Mouse (Mus musculus) stomach, embryonic 16.5 days (tissue): Measurements from ENCODE around the gene Xrcc1. TPM values are rescaled to one million over a fixed set of nuclear protein-coding genes. Genes with fewer than 3 reads are reported as not detected.
"Not testable (repeated sequence)": the region's sequence is repeated elsewhere in the genome, so short reads cannot be mapped to it uniquely, and the experiment has no call there.

Experiments used
- ATAC-seq: fragments of 200-750 bp; cut with Nextera tagmentation; 2 replicates; pipeline ENCODE4 v1.8.0; 2017; ENCODE audit warnings: moderate number of reproducible peaks, moderate TSS enrichment; ENCODE audit not compliant: insufficient read depth, low FRiP score
- H3K27ac ChIP-seq: fragments of 300-500 bp; sonication (generic); 2 replicates; pipeline ENCODE4 v1.5.1; 2014; ENCODE audit warnings: low read length
- H3K27me3 ChIP-seq: fragments of 300-500 bp; sonication (generic); 2 replicates; pipeline ENCODE4 v1.6.1; 2014; ENCODE audit warnings: low read length, control low read depth, mixed read lengths; ENCODE audit not compliant: control insufficient read depth, insufficient read depth
- H3K36me3 ChIP-seq: fragments of 300-500 bp; sonication (generic); 2 replicates; pipeline ENCODE4 v1.6.1; 2014; ENCODE audit warnings: low read length; ENCODE audit not compliant: control insufficient read depth, insufficient read depth
- H3K4me1 ChIP-seq: fragments of 300-500 bp; sonication (generic); 2 replicates; pipeline ENCODE4 v1.6.1; 2014; ENCODE audit warnings: low read length, control low read depth, mixed read lengths; ENCODE audit not compliant: control insufficient read depth, insufficient read depth
- H3K4me2 ChIP-seq: fragments of 300-500 bp; sonication (generic); 2 replicates; pipeline ENCODE4 v1.6.1; 2014; ENCODE audit warnings: low read depth, low read length, mixed read lengths
- H3K4me3 ChIP-seq: fragments of 300-500 bp; sonication (generic); replicated peaks from 2 replicates; pipeline ENCODE4 v1.5.1; 2014; ENCODE audit warnings: mild to moderate bottlenecking, low read length
- H3K9ac ChIP-seq: fragments of 300-500 bp; sonication (generic); 2 replicates; pipeline ENCODE4 v1.6.1; 2014; ENCODE audit warnings: low read length
- H3K9me3 ChIP-seq: fragments of 300-500 bp; sonication (generic); replicated peaks from 2 replicates; pipeline ENCODE4 v1.6.1; 2016; ENCODE audit warnings: low read length, control low read depth; ENCODE audit not compliant: control insufficient read depth
- WGBS: fragments of 180-500 bp; shearing (Covaris S2); extraction: QIAGEN DNeasy Blood & Tissue Kit; methylation state at CpG from one replicate; pipeline ENCODE4 v1.1.7; 2014; 5-methylcytosine and 5-hydroxymethylcytosine counted together
- polyA plus RNA-seq: library from polyadenylated mRNA; unstranded; fragments of >200 nt; fragmentation: Nextera tagmentation; extraction: Ambion mirVana; gene quantifications from 2 replicates; pipeline ENCODE4 v1.2.1, GENCODE M21; 2015

Xrcc1 gene
- polyA plus RNA-seq, 1 experiment from 2014 or later: 91.4 TPM

DNA sequence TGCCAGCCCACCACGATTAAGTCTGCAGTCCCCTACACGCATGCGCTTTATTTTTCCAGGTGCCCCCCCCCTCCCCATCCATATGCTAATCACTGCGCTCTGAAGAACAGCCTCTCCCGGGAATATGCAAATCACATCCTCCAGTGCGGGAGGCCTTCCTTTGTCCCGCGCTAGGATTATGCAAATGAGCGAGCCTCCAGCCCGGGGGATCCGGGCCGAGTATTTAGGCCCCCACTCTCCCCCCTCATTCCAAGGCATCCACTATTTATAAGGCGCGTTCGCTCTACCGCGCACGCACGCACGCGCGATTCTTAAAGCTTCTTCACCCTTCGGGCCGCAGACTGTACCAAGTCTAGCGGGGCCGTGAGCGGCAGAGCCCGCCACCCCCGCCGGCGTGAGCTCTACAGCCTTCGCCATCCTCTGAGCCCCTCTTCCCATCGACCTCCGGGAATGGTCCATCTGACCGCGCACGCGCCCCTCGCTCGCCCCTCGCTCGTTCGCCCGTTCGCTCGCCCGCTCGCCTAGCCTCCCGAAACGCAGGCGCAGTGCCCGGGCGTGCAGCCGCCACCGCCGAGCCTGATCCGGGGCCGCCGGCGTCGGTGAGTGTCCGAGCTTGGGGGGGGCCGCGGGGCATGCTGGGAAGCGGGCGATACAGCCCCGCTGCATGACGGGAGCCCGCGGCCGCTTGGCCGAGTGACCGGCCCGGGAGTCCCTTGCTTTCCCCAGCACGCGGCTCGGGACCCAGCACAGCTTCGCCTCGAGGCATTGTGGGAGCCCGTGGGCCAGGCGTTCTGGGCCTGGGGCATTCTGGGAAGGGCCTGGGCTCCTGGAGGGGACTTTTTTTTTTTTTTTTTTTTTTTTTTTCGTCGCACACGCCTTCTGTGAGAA lies 39.0 kb upstream of the Xrcc1 start, which contains the start of gene Zfp428:
Gene Zfp428 (plus strand): TSS at position 169 of the 888 bp plus-strand sequence.
- Histone ChIP-seq H3K4me1 (peaks cover 22% of the 10 kb centered on the region), H3K27me3 (0 out of 2 replicates have a peak, but pooled peaks cover 2% of the 10 kb centered on the region), H3K4me3 (peak within 1 kb of the TSS; percentile 81), H3K9ac (peak within 1 kb of the TSS; percentile 99), H3K27ac (peak within 1 kb of the TSS; percentile 99), H3K36me3 (no peaks in the 10 kb centered on the region), H3K4me2 (peak within 1 kb of the TSS; percentile 91), H3K9me3 (no peaks in the 10 kb centered on the region)
- WGBS: under 1% methylated on average over 84 of the region's 84 CpGs
- peak; percentile 88 for ATAC-seq

DNA sequence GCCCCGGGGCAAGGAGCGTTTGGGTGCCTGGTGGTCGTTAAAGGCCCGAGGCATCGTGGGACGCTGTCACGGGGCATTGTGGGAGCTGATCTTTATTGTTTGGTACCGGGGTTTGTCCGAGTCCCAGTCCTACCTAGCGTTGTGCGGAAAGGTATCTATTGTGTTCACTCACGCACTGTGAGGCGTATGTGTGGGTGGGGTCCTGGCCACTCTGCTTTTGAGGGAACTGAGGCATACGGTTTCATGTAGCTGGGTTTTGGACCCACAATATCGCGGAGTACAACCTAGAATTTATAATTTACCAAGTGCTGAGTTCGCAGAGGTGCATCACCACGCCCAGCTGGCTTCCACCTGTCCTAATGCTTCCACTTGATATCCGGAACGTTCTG lies 38.4 kb upstream of the Xrcc1 start:
- ATAC-seq: no peak
- H3K4me1 ChIP-seq: peaks cover 22% of the 10 kb centered on the region
- H3K4me2 ChIP-seq: peak overlapping the region; percentile 91
- peak overlapping the region; percentile 81 for H3K4me3 ChIP-seq
- H3K27ac ChIP-seq: peak overlapping the region; percentile 99
- H3K9me3 ChIP-seq: no peaks in the 10 kb centered on the region
- peak overlapping the region; percentile 99 for H3K9ac ChIP-seq
- WGBS: under 1% methylated on average over 20 of the region's 20 CpGs
- H3K27me3 ChIP-seq: 0 out of 2 replicates have a peak, but pooled peaks cover 2% of the 10 kb centered on the region
- no peaks in the 10 kb centered on the region for H3K36me3 ChIP-seq

DNA sequence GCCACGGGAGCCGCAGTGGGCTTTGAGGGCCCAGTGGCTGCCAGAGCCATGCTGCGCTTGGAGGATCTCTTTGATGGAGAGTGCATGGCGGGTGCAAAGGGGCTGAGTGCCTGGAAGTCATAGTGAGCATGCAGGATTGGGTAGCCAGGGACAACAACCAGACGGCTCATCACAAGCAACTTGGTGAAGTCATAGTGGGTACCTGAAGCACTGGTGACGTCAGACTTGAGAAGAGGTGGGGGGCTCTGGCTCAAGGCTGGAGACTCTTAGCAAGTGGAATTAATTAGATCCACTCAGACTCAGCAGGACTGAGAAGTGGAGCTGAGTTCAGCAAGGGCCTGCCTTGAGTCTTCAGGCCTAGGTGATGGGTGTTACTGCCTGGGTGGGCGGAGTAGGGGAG lies 33.7 kb upstream of the Xrcc1 start, which contains the start of gene AC161166.1:
Gene AC161166.1 (minus strand): TSS at position 101 of the 400 bp plus-strand sequence.
- no peak within 1 kb of the TSS for H3K4me2 ChIP-seq
- H3K4me3 ChIP-seq: no peak within 1 kb of the TSS
- H3K27me3 ChIP-seq: no peaks in the 10 kb centered on the region
- H3K4me1 ChIP-seq: peaks cover 6% of the 10 kb centered on the region; the same call in 1 of the 2 replicates
- H3K27ac ChIP-seq: no peak within 1 kb of the TSS
- 91% methylated on average over 7 of the region's 7 CpGs for WGBS
- ATAC-seq: no peak
- no peaks in the 10 kb centered on the region for H3K9me3 ChIP-seq
- H3K9ac ChIP-seq: no peak within 1 kb of the TSS
- no peaks in the 10 kb centered on the region for H3K36me3 ChIP-seq

DNA sequence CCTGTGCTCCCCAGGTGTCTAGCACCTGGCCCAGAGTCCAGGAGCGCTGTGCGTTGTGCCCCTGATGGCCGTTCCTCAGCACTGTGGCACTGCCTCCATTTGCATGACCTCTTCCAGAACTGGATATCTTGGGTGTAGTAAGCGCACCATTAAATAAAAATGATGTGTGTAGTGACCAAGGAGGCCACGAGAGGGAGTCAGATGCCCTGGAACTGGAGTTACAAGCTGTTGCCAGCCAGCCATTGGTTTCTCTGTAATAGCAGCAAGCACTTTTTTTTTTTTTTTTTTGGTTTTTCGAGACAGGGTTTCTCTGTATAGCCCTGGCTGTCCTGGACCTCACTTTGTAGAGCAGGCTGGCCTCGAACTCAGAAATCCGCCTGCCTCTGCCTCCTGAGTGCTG lies 29.8 kb upstream of the Xrcc1 start:
- not testable (repeated sequence) for H3K9me3 ChIP-seq, H3K4me3 ChIP-seq, H3K36me3 ChIP-seq, H3K27ac ChIP-seq, H3K9ac ChIP-seq, H3K4me1 ChIP-seq, H3K4me2 ChIP-seq, ATAC-seq, H3K27me3 ChIP-seq
- 62% methylated on average over 8 of the region's 8 CpGs for WGBS

DNA sequence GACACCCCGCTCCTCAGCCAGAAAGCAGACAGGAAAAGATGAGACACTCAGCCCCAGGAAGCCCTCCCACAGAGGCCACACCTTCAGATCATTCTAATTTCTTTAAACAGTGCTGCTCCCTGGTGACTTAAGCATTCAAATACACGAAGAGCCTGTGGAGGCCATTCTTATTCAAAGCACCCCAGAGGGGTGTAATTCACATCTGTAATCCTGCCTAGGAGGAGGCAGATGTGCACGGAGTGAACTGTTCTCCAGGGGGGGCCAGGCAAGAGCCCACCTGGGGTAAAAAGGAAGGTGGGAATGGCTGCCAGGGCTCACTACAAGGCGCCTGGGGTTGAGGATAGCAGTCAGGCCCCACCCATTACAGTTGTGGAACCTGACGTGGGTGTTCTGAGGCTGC lies 29.0 kb upstream of the Xrcc1 start:
- no peaks in the 10 kb centered on the region for H3K27me3 ChIP-seq
- ATAC-seq: no peak
- no peaks in the 10 kb centered on the region for H3K9me3 ChIP-seq
- no peaks in the 10 kb centered on the region for H3K36me3 ChIP-seq
- H3K4me3 ChIP-seq: no peak overlapping the region
- no peak overlapping the region for H3K4me2 ChIP-seq
- no peak overlapping the region for H3K9ac ChIP-seq
- no peak overlapping the region for H3K27ac ChIP-seq
- no peaks in the 10 kb centered on the region; the same call in 1 of the 2 replicates for H3K4me1 ChIP-seq
- WGBS: 46% methylated on average over 5 of the region's 5 CpGs

DNA sequence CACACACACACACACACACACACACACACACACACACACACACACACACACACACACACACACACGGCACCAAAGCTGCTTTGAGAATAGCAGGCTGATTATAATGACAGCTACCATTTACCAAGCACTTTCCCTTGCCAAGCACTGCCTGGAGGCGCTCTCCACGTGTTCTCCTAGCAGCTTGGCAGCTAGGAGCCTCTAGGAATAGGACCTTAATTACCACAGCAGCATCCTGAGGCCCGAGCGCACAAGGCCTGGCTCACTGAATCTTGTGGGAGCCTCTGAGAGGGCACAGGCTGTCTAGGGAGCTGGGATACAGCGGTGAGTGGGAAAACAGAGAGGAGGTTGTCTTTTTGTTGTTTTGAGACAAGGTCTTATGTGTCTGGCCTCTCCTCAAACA lies 28.4 kb upstream of the Xrcc1 start:
- H3K4me1 ChIP-seq: no peaks in the 10 kb centered on the region; the same call in 1 of the 2 replicates
- no peak overlapping the region for H3K4me2 ChIP-seq
- H3K36me3 ChIP-seq: no peaks in the 10 kb centered on the region
- no peaks in the 10 kb centered on the region for H3K9me3 ChIP-seq
- no peaks in the 10 kb centered on the region for H3K27me3 ChIP-seq
- no peak overlapping the region for H3K27ac ChIP-seq
- no peak overlapping the region for H3K4me3 ChIP-seq
- ATAC-seq: no peak
- no peak overlapping the region for H3K9ac ChIP-seq
- 47% methylated on average over 6 of the region's 6 CpGs for WGBS

DNA sequence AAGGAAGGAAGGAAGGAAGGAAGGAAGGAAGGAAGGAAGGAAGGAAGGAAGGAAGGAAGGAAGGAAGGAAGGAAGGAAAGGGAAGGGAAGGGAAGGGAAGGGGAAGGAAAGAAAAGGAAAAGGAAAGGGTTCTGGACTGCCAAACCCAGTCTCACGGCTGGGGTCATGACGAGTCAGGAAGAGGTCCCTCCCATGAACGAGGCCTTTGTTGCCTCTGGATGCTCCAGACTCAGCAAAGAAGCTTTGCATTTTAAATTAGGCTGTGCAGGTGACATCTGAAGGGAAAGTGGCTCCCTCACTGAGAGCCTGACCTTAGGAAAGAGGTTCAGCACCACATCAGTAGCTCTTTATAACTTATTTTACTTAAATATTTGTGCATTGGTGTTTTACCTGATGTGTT lies 27.0 kb upstream of the Xrcc1 start:
- H3K36me3 ChIP-seq: no peaks in the 10 kb centered on the region
- no peak for ATAC-seq
- H3K9ac ChIP-seq: no peak overlapping the region
- H3K27ac ChIP-seq: no peak overlapping the region
- H3K4me3 ChIP-seq: no peak overlapping the region
- H3K9me3 ChIP-seq: no peaks in the 10 kb centered on the region
- no peak overlapping the region for H3K4me2 ChIP-seq
- H3K27me3 ChIP-seq: no peaks in the 10 kb centered on the region
- no peaks in the 10 kb centered on the region; the same call in 1 of the 2 replicates for H3K4me1 ChIP-seq
- 63% methylated on average over 3 of the region's 3 CpGs for WGBS

DNA sequence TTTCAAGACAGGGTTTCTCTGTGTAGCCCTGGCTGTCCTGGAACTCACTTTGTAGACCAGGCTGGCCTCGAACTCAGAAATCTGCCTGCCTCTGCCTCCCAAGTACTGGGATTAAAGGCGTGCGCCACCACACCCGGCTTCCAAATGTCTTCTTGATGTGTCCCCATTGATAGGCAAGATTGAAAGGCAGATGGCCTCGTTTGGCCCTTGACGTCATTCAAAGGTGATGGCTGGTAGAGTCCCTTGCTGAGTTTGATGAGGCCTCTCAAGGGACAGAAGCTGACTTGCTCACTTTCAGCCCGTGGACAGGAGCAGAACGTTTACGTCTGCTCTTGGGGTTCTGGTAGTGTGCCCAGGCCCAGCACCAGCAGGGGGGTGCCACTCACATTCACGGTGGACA lies 26.0 kb upstream of the Xrcc1 start:
- H3K27ac ChIP-seq, H3K4me3 ChIP-seq, H3K9me3 ChIP-seq, ATAC-seq, H3K9ac ChIP-seq, H3K36me3 ChIP-seq, H3K27me3 ChIP-seq, H3K4me1 ChIP-seq, H3K4me2 ChIP-seq: not testable (repeated sequence)
- WGBS: 85% methylated on average over 9 of the region's 10 CpGs

DNA sequence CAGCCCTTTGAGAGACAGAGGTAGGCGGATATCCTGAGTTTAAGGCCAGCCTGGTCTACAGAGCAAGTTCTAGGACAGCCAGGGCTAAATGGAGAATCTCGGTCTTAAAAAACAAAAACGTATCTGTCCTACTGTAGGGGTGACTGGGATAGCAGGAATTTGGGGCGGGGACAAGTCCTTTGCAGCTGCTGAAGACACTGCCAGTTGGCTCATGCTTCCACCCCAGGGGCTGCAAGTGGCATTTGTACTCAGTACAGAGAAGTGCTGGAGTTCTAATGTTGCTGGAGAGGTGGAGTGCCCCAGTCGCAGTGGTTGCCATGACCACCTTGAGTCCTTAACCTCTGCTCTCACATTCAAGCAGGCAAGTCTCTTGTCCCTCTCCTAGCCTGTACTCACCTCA lies 23.3 kb upstream of the Xrcc1 start:
- Histone ChIP-seq H3K27me3 (no peaks in the 10 kb centered on the region), H3K9me3 (no peaks in the 10 kb centered on the region)
- no peak for ATAC-seq

More for the DNA sequence above, 23.3 kb upstream of the Xrcc1 start:
- no peaks in the 10 kb centered on the region for H3K36me3 ChIP-seq
- 50% methylated on average over 5 of the region's 5 CpGs for whole genome bisulfite sequencing
- no peak overlapping the region for H3K9ac ChIP-seq
- no peaks in the 10 kb centered on the region for H3K4me1 ChIP-seq
- H3K4me2 ChIP-seq: no peak overlapping the region
- no peak overlapping the region for H3K27ac ChIP-seq
- H3K4me3 ChIP-seq: no peak overlapping the region
